Mouse (Mus musculus) hematopoietic stem cell, adult 5-6 weeks (primary cell): ENCODE measurements around the gene Acin1. TPM values are rescaled to one million over a fixed set of nuclear protein-coding genes. Genes with fewer than 3 reads are reported as not detected.
A peak's percentile ranks its signal among the peaks of the same experiment; 100 is the strongest.

ENCODE experiments used
- ATAC-seq, 2 experiments: fragments of 125-278 bp in 1 of 2; replicated peaks in 1 of 2; 2 replicates each; pipeline ENCODE4 v1.8.0; 2016 to 2017; ENCODE audit warnings: inconsistent platforms in 2 of 2, mild to moderate bottlenecking in 2 of 2, moderate number of reproducible peaks in 2 of 2, low read depth in 1 of 2, moderate TSS enrichment in 1 of 2; ENCODE audit not compliant: low FRiP score in 2 of 2, poor library complexity in 2 of 2, severe bottlenecking in 2 of 2, insufficient read depth in 1 of 2, low TSS enrichment in 1 of 2
- total RNA-seq: library from RNA; stranded (forward); fragments of 172-1452, 232-1000 nt; gene quantifications from 2 replicates; pipeline ENCODE4 v1.2.3, GENCODE M21; 2017

Acin1 gene
- total RNA-seq, 1 experiment from 2014 or later = 357 TPM

- ATAC-seq = peak; percentile 19 to 40; a peak in 2 of 4 replicates
These were observed 20.0 kb upstream of the Acin1 start for GRCm38 (mm10) chr14:54706589-54707320.

- peak; percentile 85 to 88 for ATAC-seq
These were observed 19.1 kb upstream of the Acin1 start for GRCm38 (mm10) chr14:54705844-54706243.

GRCm38 (mm10) chr14:54703207-54703606 is 16.5 kb upstream of the Acin1 start:
- no peak for ATAC-seq

GRCm38 (mm10) chr14:54701298-54701697 is 14.6 kb upstream of the Acin1 start:
- peak; percentile 61 to 65 for ATAC-seq

- no peak for ATAC-seq
These were observed 12.9 kb upstream of the Acin1 start for GRCm38 (mm10) chr14:54699586-54699985.

GRCm38 (mm10) chr14:54698733-54699132 is 12.0 kb upstream of the Acin1 start, which contains the start of gene Gm29776:
Gene Gm29776, minus strand, starts transcription at chr14:54698833.
- no peak for ATAC-seq

GRCm38 (mm10) chr14:54696752-54697151 is 10.0 kb upstream of the Acin1 start:
- ATAC-seq = no peak

- 0 out of 4 replicates have a peak, but pooled peaks of 1 of the 2 experiments have one; percentile 2 for ATAC-seq
These were observed 8.3 kb upstream of the Acin1 start for GRCm38 (mm10) chr14:54695042-54695441.

GRCm38 (mm10) chr14:54687251-54687650 is 520 bp upstream of the Acin1 start:
- no peak for ATAC-seq

- peak; percentile 55 to 70; a peak in 3 of 4 replicates for ATAC-seq
These were observed 639 bp downstream of the Acin1 start, which contains the start of gene 1700123O20Rik for GRCm38 (mm10) chr14:54686063-54686521. Gene 1700123O20Rik, plus strand, starts transcription at chr14:54686216.

GRCm38 (mm10) chr14:54685471-54685870 is 1.3 kb downstream of the Acin1 start:
- ATAC-seq = no peak

GRCm38 (mm10) chr14:54682396-54682795 is 4.3 kb downstream of the Acin1 start:
- no peak for ATAC-seq

GRCm38 (mm10) chr14:54678657-54679304 is 8.0 kb downstream of the Acin1 start:
- ATAC-seq = no peak

- no peak for ATAC-seq
These were observed 10.4 kb downstream of the Acin1 start for GRCm38 (mm10) chr14:54676290-54676689.

GRCm38 (mm10) chr14:54674317-54674716 is 12.4 kb downstream of the Acin1 start:
- ATAC-seq = no peak

- peak in 1 of 2 experiments; percentile 56; a peak in 1 of 4 replicates for ATAC-seq
These were observed 17.4 kb downstream of the Acin1 start for GRCm38 (mm10) chr14:54669381-54669780.

GRCm38 (mm10) chr14:54664477-54665222 is 22.1 kb downstream of the Acin1 start:
- ATAC-seq = no peak

GRCm38 (mm10) chr14:54660009-54660408 is 26.7 kb downstream of the Acin1 start:
- no peak for ATAC-seq
